Mouse (Mus musculus): Measurements from ENCODE around the gene Cracr2b. TPM values are rescaled to one million over a fixed set of nuclear protein-coding genes. Genes with fewer than 3 reads are reported as not detected.

Cracr2b gene
- total and polyA plus RNA-seq, 3 experiments = not detected

DNA sequence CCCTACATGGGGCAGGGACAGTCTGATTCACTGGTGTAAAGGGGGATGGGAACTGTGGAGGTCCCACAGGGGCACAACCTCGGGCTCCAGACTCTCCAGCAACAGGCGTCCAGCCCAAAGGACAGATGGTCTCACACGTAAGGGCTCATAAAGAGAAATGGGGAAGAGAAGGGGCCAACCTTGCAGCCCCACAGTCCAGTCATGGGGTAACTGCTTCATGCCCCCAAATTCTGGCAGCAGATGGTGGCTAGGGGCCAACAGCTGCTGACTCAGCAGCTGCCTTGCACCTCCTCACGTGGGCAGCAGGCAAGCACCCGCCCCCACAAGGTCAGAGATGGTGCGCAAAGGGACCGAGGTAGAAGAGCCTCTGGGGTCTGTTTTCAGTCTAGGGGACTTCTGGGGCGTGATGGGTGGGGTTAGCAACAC, 28.7 kb upstream of the Cracr2b start:
- H3K27me3 ChIP-seq (replicated peaks) = no peaks in the 10 kb centered on the region
- no peaks in the 10 kb centered on the region for H3K9me3 ChIP-seq (replicated peaks; ENCODE audit: low read length)
- no peak overlapping the region for H3K27ac ChIP-seq (ENCODE audit: insufficient read depth, low read depth)
- dilution Hi-C loops (cut with MboI; ENCODE audit: extremely low pct_ligation_motif_present, extremely low pct_unique_long_range_greater_than_20kb, low sequenced_read_pairs) (no loop called here), in situ Hi-C loops (cut with MboI; ENCODE audit: low pct_ligation_motif_present, low pct_unique_long_range_greater_than_20kb, low sequenced_read_pairs) (no loop called here)
- H3K36me3 ChIP-seq (replicated peaks in 1 of 2; ENCODE audit: control insufficient read depth in 1 of 2, insufficient read depth in 1 of 2, low read length in 1 of 2) = peaks cover 39 to 49% of the 10 kb centered on the region in 2 experiments
- DNase-seq (ENCODE audit: extremely low read depth) = no peak
- H3K4me3 ChIP-seq (replicated peaks in 1 of 3; ENCODE audit: low read depth in 2 of 3, low read length in 2 of 3, poor library complexity in 1 of 3) = no peak overlapping the region
- H3K9ac ChIP-seq (ENCODE audit: insufficient read depth, low read depth) = no peak overlapping the region
- peaks cover 17 to 28% of the 10 kb centered on the region in 2 experiments for H3K4me1 ChIP-seq (ENCODE audit: control insufficient read depth in 1 of 2, insufficient read depth in 2 of 2)
- no peak overlapping the region for H3K4me2 ChIP-seq (ENCODE audit: insufficient read depth, low read depth, poor library complexity, severe bottlenecking)
- H3K79me2 ChIP-seq (replicated peaks; ENCODE audit: control insufficient read depth, extremely low read depth, insufficient read depth, poor library complexity, severe bottlenecking) = peaks cover 12% of the 10 kb centered on the region
- TF ChIP-seq IRF4 (IDR thresholded peaks at IDR 0.05; ENCODE audit: low read depth, low read length) (no peak), CHD2 (IDR thresholded peaks at IDR 0.05; ENCODE audit: low read length) (no peak), KAT2A (IDR thresholded peaks at IDR 0.05; ENCODE audit: insufficient replicate concordance, low read length) (no peak), MAX (IDR thresholded peaks at IDR 0.05; ENCODE audit: low read length) (no peak), MAZ (IDR thresholded peaks at IDR 0.05; ENCODE audit: low read depth, low read length) (no peak), JUN (IDR thresholded peaks at IDR 0.05; ENCODE audit: insufficient read depth, low read depth, low read length) (no peak), JUND (conservative IDR thresholded peaks at IDR 0.05; ENCODE audit: low read depth, low read length) (no peak), POLR2AphosphoS2 (IDR thresholded peaks at IDR 0.05; ENCODE audit: low read depth, low read length) (no peak), ELF1 (IDR thresholded peaks at IDR 0.05; ENCODE audit: low read depth, low read length) (no peak), POLR2A (IDR thresholded peaks at IDR 0.05; ENCODE audit: low read depth, low read length) (no peak), EP300 (IDR thresholded peaks at IDR 0.05; ENCODE audit: low read length) (no peak), USF2 (conservative IDR thresholded peaks at IDR 0.05; ENCODE audit: low read depth, low read length) (no peak), CHD1 (IDR thresholded peaks at IDR 0.05; ENCODE audit: low read depth, low read length) (no peak), RCOR1 (conservative IDR thresholded peaks at IDR 0.05; ENCODE audit: low read depth, low read length) (no peak), MAFK (IDR thresholded peaks at IDR 0.05; ENCODE audit: insufficient replicate concordance, low read length) (no peak), USF1 (IDR thresholded peaks at IDR 0.05; ENCODE audit: low read depth, low read length) (no peak)

DNA sequence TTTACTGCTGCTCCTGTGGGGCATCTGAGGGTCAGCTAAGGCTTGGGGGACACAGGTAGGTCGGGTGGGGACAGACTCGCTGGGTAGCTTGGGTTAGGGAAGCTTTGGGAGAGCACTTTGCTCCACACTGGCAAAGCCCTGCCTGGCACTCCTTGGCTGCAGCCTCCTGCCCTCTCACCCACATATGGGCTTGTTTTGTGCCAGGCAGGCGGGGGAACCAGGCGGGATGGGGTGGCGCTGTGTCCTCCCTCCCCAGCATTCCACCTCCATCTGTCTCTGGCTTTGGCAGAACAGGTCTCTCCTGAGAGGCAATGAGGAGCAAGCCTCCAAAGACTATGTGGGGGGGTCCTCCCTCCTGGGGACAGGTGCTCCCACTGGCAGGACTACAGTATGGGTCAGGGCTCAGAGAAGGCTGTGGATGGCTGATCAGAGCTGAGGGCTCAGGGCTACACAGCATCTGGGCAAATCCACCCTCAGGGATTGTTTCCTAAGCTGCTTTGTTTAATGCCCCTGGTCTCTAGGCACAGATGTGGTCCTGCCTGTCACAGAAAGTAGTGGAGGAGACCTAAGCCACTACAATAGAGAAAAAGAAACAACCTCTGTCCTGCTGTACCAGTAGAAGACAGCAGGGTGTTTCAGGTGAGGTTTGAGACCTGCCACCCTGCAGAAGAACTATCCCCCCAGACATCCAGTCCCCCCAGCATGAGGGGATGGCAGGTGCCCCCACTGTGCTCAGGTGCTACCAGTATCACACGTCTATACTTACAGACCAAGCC, 28.0 kb upstream of the Cracr2b start:
- H3K4me2 ChIP-seq (ENCODE audit: insufficient read depth, low read depth, poor library complexity, severe bottlenecking) = no peak overlapping the region
- TF ChIP-seq CHD2 (IDR thresholded peaks at IDR 0.05; ENCODE audit: low read length) = no peak
- TF ChIP-seq ZC3H11A (IDR thresholded peaks at IDR 0.05; ENCODE audit: low read depth, low read length) = no peak
- no peak for TF ChIP-seq NRF1 (IDR thresholded peaks at IDR 0.05; ENCODE audit: low read depth, low read length)
- no peak for TF ChIP-seq UBTF (IDR thresholded peaks at IDR 0.05; ENCODE audit: low read depth, low read length)
- no peak for DNase-seq (ENCODE audit: extremely low read depth)
- no peaks in the 10 kb centered on the region for H3K27me3 ChIP-seq (replicated peaks)
- no peak overlapping the region for H3K27ac ChIP-seq (ENCODE audit: insufficient read depth, low read depth)
- peaks cover 41 to 53% of the 10 kb centered on the region in 2 experiments for H3K36me3 ChIP-seq (replicated peaks in 1 of 2; ENCODE audit: control insufficient read depth in 1 of 2, insufficient read depth in 1 of 2, low read length in 1 of 2)
- peaks cover 12% of the 10 kb centered on the region for H3K79me2 ChIP-seq (replicated peaks; ENCODE audit: control insufficient read depth, extremely low read depth, insufficient read depth, poor library complexity, severe bottlenecking)
- dilution Hi-C loops (cut with MboI; ENCODE audit: extremely low pct_ligation_motif_present, extremely low pct_unique_long_range_greater_than_20kb, low sequenced_read_pairs) = no loop called here
- in situ Hi-C loops (cut with MboI; ENCODE audit: low pct_ligation_motif_present, low pct_unique_long_range_greater_than_20kb, low sequenced_read_pairs) = no loop called here
- H3K4me1 ChIP-seq (ENCODE audit: control insufficient read depth in 1 of 2, insufficient read depth in 2 of 2) = peaks cover 17 to 32% of the 10 kb centered on the region in 2 experiments
- no peak overlapping the region for H3K4me3 ChIP-seq (replicated peaks in 1 of 3; ENCODE audit: low read depth in 2 of 3, low read length in 2 of 3, poor library complexity in 1 of 3)
- H3K9ac ChIP-seq (ENCODE audit: insufficient read depth, low read depth) = no peak overlapping the region
- H3K9me3 ChIP-seq (replicated peaks; ENCODE audit: low read length) = no peaks in the 10 kb centered on the region
